Mouse (Mus musculus) skeletal muscle tissue, adult 2 months (tissue): ENCODE measurements around the gene Mrpl33.

Source experiments
- DNase-seq: peaks from one replicate; pipeline ENCODE4 v3.0.0-alpha.2; 2012; ENCODE audit warnings: low read depth, low spot score

Mrpl33 gene

DNA sequence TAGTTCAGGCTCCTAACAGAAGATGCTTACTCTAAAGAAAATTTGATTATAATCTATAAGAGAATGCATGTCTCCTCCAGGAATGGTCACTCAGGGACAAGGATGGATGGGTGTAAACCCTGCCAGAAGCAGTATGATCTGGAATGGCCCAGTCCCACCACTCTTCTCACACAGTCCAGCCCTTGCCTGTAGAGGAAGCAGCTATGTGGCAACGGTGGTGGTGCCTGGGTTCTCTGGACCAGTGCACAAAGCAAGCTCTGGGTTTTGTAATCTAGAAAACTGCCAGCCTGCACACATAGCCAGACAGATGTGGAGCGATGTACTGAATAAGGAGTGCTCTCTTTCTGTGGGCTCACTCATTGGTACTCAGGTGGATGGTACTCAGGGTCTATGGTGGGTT lies 43.8 kb downstream of the Mrpl33 start:
- no peak for DNase-seq

DNA sequence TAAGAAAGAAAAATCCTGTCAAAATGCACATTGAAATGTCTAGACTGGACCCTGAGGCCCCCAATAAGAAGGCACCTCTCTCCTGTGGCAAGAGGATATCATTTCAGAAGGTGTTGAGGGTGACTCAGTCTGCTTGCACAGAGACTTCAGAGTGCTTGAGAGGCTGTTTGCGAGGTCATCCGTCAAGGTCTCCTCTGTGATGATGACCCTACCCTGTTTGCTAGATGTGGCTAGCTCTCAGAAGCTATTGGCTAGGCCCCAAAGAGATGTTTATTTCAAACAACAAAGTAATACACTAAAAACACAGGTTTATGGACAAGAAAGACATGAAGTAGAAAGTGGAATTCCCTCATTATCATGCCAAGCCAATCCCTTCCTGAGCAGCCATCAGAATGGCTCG lies 45.6 kb downstream of the Mrpl33 start:
- no peak for DNase-seq

DNA sequence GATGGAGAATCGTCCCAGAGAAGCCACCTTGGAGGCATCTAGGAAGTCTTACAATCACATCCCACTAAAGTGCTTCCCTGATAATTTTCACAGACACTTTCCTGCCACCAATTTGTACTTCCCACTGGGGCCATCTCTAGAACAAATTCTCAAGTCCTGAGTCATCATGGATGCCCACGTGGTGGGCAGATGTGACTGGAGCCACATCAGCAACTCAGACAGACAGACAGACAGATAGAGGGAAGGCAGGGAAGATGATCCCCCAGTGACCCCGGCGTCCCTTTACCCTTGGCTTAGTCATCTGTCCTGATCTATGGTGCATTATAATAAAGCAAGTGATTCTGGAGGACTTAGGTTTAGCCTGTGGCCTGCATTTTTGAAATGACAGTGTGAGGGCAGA lies 47.5 kb downstream of the Mrpl33 start:
- no peak for DNase-seq

DNA sequence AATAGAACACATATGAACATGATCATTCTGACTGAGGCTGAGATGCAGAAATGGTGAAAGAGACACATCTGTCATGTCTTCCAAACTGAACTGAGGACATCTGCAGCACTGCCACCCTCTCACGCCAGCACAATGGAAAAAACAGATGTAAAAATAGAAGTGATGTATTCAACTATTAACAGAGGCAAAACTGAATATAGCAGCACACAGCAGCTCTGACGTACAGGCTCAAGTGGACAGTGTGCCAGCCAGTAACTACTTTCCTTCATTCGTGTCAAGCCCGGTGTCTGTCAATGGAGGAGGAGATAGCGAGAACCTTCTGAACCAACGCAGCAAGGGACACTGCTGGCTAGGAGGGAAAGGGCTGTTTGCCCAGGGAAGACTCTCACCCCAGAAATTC lies 48.1 kb downstream of the Mrpl33 start:
- DNase-seq, result peak; percentile 29

DNA sequence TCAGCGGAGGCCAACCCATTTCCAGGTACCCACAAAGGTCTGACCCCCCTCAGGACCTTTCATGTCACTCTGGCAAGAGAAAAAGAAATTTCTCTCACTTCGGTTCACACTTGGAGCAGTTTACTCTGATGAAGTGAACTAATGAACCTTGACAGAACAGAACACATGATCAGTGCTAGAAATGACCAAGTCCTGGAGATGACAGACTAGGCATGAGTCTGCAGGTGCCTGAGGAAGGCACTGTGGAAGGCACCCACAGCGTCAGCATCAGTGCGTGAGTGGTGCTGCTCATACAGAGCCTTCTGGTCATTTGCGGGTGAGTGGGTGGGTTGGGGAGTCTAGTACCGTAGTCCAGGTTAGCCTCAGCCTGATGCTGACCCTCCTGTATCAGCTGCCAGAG lies 49.1 kb downstream of the Mrpl33 start:
- DNase-seq, result no peak

DNA sequence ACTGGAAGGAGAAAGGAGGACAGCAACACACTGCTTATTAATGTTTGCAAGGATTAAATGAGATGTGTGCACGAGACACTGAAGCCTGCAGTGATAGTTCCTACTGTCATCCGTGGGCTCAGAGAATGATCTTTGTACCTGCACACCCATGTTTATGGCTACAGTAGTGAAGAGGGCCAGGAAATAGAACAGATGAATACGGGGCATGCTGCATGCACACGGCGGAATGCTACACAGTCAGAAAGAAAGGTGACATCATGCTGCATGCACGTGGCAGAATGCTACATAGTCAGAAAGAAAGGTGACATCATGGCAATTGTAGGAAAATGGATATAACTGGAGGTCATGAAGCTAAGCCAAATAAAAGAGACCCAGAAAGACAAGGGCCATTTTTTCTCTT lies 49.8 kb downstream of the Mrpl33 start:
- DNase-seq, result no peak

DNA sequence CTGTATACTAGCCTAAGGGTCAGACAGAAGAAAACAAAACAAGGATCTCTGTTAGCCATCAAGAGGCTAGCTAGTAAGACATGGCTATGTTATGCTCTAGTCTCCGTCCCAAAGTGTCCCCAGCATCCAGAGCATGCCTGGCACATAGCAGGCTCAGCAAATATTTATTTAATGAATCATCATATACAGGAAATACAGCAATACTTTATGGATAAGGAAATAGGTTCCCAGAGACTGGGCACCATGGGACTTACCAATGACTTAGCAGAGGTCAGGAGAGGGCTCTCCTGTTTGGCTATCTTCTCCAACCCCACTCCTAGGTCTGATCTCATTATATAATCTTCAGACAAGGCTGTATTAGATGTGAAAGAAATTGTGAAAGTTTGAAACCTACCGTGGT lies 50.6 kb downstream of the Mrpl33 start:
- DNase-seq, result no peak

DNA sequence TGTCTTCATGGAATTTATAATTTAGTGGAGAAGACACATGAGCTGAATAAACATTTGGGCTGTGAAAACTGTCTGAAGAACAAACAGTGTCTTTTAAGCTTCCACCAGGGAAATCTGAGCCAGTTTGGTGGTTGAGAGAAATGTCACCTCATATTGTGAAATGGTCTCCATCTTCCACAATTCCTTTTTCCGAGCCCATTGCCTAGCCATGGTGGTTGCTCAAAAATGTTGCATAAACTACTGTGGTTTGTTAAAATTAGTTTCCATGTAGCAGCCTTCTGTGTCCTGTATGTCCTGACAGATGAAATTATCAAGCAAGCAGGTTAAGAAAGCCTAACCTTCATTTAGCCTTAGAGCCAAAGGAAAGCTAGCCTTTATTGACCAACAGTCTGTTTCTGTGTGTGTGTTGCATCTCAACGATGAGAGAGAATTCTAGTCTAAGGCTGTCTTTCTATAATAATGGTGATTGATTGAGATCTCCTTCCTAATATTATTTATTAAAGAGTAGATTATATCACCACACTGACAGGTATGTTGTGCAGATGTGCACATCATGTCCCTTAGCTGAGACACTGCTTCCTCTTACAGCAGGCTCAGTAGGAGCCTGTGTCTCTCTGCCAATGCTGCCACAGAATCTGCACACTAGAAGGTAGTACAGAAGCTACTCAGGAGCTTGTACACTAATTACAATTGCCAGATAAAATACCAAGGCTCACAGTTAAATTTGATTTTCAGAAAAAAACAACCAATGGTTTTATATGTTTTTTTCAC lies 54.0 kb downstream of the Mrpl33 start:
- DNase-seq, result no peak

DNA sequence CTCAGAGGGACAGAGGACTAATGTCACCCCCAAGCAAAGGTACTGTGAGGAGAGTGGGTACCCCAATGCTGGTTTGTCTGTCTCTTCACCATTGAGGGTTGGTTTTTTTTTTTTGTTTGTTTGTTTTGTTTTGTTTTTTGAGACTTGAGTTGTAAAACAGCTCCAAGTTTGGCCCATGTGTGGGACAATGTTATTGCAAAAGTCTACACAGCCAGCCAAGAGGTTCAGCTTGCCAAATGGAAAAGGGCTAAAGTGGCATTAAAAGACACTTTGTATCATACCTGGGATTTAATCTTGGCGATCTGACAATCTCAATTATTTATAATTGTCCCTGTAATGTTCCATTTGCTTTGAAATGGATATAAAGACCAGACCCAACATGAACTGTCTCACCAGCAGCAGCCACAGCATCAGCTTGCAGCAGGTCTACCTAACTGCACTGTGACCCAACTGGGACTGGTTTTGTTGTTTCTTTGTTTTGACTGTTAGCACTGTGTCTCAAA lies 59.0 kb downstream of the Mrpl33 start:
- no peak for DNase-seq

DNA sequence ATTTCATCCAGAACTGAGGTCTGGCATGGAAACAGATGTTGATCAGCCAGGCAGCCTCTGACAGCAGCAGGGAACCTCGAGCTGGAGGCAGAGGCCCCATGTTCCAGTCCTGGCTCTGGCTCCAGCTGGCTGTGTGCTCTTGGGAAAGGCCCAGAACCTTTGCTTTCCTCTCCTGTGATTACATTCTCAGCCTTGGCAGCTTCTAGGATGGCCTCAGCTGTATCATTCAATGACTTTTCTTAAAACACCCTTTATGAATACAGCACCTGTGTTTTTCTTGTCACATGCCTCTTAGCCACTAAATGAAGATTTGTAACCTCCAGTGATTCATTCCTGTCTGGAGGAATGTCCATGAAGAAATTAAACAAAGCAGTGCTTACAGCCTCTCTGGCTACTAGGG lies 69.4 kb downstream of the Mrpl33 start:
- peak; percentile 42 for DNase-seq

DNA sequence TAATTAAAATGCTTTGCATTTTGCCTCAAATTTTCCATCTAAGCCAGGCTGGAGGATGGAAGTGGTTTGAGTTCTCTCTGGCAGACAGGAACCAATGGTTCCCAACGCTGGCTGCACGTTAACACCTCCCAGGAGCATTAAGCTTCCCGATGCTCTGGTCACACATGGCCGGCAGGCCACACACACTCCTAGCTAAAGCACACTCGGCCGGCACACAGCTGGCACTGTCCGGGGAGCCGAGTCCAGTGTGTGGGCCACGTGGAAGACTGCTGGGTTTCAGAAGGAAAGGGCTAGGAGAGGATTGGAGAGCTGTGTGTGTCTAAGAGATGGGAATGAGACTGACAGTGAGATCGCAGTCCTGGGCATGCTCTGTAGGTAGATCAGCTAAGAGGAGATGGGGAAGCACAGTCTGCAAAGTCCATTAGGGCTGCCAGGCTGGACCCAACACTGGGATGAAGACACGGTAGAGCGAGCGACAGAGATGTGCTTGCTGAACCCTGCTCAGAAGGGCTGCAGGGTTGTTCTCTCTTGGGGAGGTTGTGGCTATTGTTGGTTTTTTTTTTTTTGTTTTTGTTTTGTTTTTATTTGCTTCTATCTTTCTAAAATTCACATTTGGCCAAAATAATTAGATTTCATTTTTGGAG lies 71.7 kb downstream of the Mrpl33 start:
- DNase-seq, result no peak

DNA sequence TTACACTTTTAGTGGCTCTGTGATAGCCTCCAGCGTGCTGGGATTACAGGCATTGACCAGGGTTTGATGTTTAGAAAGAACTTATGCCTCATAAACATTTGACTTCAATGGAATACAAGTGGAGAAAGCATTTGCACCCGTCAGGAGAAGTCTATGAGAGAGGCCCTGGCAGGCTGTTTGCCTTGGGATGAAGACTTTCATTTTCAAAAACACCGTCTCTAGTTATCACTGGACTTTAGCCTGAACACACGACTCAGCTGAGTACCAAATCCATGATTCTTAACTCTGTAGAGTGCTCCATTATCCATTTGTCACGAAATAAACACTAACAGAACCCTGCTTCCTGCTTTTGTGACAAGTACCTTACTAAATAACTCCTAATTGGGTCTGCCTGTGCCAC lies 73.2 kb downstream of the Mrpl33 start:
- no peak for DNase-seq

DNA sequence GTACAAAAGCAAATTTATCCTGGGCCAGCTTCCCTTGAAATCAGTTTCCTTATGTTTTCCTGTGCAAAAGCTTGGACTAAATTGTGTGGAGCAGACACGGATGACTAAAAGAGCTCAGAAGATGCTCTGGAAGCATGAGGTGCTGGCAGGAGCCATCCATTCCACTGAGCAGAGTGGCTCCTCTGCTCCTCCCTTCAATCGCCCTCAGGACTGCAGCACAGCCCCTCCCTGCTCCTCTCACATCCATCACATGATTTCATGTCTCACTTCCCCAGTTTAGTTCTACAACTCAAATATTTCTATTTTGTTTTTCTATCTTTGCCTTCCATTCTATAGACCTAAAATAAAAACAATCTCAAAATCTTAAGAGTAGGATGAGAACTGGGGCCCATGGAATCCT lies 74.4 kb downstream of the Mrpl33 start:
- no peak for DNase-seq

DNA sequence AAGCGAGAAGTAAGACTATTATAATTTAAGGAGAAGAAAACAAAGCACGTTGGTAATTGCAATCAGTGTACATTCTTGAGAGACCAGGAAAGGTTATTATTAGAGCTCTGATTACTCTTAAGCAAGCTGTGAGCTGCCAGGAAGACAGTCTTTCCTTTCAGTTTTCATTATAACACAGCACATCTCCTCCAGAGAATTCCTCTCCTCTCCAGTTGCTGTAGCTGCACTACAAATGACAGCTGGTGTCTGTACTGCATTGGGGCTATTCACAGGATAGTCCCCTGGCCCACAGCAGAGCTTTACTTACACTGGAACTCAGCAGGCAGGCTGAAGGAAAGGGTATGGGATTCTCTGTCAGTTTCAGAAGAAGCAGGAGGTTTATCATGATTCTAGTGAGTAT lies 76.7 kb downstream of the Mrpl33 start:
- no peak for DNase-seq

DNA sequence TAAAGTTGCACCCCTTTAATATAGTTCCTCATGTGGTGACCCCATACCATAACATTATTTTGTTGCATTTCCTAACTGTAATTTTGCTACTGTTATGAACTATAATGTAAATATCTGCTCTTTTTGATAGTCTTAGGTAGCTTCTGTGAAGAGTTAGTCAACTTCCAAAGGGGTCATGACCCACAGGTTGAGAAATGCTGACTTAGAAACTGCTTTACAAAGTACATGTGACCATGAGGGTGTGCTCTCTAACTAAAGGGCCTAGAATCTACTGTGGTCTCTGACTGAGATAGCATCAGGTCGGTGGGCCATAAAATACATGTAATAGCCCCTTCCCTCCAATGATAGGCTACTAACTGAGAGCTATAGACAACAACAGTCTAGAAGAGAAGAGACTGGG lies 81.3 kb downstream of the Mrpl33 start:
- no peak for DNase-seq

DNA sequence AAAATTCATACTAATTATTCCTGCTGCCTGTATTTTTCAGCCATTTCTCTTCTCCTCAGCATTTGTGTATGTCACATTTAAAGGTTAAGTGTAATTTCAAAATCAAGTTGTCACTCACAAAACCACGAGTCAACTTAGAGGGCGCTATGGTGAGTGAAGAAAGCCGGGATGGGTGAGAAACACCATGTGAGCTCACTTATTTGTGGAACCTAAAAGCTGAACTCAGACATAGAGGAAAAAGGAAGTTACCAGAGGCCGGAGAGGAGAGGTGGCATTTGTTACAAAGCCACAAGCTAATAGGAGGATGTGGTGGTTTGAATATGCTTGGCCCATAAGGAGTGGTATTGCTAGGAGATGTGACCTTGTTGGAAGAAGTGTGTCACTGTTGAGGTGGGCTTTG lies 83.4 kb downstream of the Mrpl33 start:
- DNase-seq, result no peak

DNA sequence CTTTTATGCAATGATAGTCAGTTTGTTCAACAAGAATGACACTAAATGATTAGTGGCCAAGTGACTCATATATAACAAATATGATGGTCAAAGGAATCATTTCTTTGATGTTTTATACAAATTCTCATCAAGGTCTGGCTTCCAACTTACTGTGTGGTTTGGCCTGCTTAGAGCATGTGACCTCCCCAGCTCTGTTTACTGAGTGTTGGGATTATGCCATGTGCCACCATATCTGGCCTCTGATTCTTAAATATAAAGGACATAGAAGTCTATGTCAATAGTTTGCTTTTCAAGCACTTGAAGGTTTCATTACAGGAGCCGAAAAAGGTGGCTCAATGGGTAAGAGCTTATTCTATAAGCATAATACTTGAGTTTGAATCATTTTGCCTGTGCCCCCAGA lies 85.6 kb downstream of the Mrpl33 start:
- no peak for DNase-seq

DNA sequence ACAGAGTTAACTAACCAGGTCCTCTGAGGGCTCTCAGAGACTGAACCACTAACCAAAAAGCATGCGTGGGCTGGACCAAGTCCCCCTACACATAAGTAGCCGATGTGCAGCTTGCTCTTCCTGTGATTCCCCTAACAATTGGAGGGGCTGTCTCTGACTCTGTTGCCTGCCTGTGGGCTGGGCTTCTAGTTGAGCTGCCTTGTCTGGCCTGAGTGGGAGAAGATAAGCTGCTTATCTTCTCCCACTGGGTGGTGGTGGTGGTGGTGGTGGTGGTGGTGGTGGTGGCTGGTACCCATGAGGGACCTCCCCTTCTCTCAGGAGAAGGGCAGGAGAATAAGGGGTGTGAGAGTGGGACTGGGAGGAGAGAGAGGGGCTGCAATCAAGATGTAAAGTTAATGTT lies 89.3 kb downstream of the Mrpl33 start:
- no peak for DNase-seq

DNA sequence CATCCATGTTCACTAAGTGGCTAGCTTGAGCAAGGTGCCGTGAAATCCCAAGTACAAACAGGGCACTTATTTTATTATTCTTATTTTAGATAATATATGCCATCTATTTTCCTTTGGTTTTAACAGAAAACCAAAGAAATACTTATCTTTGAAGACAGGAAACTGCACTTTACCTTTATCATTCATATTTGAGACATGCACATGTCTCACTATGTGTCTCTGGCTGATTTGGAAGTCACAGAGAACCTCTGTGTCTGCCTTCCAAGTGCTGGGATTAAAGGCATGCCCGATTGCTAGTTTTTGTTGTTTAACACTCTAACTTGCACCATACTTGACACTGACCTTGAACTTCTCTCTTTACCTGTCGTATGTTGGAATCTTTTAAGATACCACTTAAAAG lies 91.2 kb downstream of the Mrpl33 start:
- no peak for DNase-seq

DNA sequence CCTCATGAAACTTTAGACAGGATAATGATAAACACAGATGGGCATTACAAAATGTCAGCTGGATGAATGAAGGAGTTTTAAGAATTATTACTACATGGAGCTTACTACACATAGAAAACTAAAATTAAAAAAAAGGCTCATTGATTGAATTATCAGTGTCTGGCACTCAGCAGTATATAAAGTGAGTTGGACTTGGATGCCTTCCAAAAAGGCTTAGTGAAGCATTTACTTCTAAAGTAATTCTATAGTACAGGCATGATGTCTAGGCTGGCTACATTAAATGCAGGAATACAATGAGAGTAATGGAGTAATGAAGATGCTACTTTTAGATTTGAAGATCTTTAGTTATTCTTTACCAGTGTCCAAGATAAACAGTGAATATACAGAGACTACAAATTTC lies 96.5 kb downstream of the Mrpl33 start:
- DNase-seq, result no peak

DNA sequence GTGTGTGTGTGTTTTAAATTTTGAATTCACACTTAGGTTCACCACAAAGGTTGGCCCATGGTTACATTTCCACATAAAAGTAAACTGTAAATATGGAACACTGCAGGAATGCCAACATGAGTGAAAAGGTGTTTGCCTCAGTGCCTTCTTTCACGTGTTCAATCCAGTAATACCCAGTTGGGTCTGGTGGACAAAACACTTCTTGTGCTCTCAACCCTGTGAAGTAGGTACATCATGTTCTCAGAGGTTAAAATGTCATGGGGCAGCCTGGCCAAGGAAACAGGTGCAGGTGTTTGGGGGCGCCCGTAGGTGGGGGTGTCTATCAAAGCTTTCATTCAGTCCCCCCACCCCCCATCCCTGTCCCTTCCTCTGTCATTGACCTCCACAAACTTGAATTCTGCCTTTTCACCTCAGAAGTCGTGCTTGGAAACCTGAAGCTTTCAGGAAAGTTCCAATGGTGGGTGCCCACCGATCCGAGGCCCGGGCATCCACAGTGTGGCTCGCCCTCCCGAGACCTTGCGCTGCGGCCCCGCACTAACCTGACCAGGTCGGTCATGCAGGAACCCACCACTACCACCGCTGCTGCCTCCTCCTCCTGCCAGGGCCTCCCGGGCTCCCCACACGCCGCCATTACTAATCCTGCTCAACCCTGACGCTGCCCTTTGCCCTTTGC lies 100.4 kb downstream of the Mrpl33 start, which contains the start of gene Rbks:
Rbks (minus strand) TSS at position 657 of the 673 bp plus-strand sequence.
- DNase-seq, result peak; percentile 15

DNA sequence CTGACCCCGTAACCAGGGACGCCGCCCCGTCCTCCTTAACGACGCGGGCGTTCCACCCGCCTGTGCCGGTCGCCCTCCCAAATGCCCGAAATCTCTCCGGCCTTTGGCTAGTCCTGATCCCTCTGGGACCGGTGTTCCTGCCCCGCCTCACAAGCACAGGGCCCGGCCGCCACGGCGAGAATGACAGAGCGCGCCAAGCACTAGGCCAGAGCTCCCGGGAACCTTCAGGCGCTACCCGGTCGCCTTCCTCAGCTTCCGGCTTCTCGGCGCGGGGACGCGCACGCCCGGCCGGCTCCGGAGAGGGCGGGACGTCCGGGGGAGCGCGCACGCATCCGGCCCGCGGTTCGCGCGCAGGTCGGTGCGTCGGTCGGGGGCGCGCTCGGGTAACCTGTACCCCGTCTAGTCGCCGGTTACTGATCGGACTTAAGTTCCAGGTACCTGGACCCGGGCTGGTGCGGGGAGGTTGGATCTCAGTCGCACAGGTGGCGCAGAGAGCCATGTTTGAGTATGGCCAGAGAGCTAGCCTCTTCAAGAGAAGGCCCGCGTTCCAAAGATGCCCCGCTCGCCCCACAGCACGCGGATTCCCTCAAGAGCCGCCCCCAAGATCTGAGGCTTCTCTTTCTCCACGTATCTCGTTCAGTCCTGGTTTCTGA lies 101.0 kb downstream of the Mrpl33 start, which contains the start of gene Babam2:
Babam2 (plus strand) TSS at position 41 of the 653 bp plus-strand sequence.
- DNase-seq, result peak; percentile 84
